Mouse (Mus musculus) layer of hippocampus, postnatal 14 days (tissue): ENCODE results near the gene Arf5. TPM values are rescaled to one million over a fixed set of nuclear protein-coding genes. Genes with fewer than 3 reads are reported as not detected.

Experiments used
- total RNA-seq, 2 experiments: library from RNA; stranded (reverse); gene quantifications; 2 replicates each; pipeline ENCODE4 v1.2.3; 2021

Gene Arf5
- total RNA-seq, 2 experiments from 2014 or later, result 364 to 387 TPM

Other genes starting within 250 kb of the Arf5 start
- 10 to 100 TPM; 14.8 to 20.2 TPM for gene Zfp800, start 25.6 kb upstream of the Arf5 start, total RNA-seq
- not detected for gene Fscn3, start 4.2 kb downstream of the Arf5 start, total RNA-seq
- 10 to 100 TPM; 14.7 to 15.6 TPM for gene Gcc1, start 4.8 kb downstream of the Arf5 start, total RNA-seq
- gene Pax4, start 25.8 kb downstream of the Arf5 start, total RNA-seq, result not detected
- gene Snd1, start 51.6 kb downstream of the Arf5 start, total RNA-seq, result 100 to 1,000 TPM; 119 to 124 TPM